Mouse (Mus musculus) cerebellum, postnatal 10 days (tissue): ENCODE results near the gene Slc2a9.

Source experiments
- DNase-seq, 2 experiments: peaks; one replicate each; pipeline ENCODE4 v3.0.0; 2021; ENCODE audit warnings: mixed read lengths in 2 of 2

Gene Slc2a9

GRCm38 (mm10) chr5:38466569-38467110 is 36.3 kb downstream of the Slc2a9 start:
- peak in 1 of 2 experiments; percentile 1 for DNase-seq

- peak; percentile 39 to 51 for DNase-seq
Observed at GRCm38 (mm10) chr5:38461261-38461660, 41.7 kb downstream of the Slc2a9 start.

DNA sequence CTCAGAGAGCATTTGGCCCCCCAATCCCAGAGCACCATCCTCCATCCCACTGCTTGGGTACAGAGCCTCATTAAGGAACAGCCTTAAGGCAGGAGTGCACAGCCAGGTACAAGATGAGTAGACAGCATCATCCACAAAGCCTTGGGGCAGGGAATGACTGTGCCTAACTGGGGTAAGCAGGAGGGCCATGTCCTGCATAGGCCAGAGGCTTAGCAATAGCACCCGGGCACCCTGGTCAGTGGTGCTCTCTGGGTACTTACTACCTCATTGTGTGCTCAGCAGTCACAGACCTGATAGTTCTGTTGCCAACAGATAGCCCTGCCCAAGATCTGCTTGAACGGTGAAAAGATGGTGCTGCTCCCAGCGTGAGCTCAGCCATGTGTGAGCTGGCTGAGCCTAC is 52.0 kb downstream of the Slc2a9 start:
- peak in 1 of 2 experiments; percentile 2 for DNase-seq

GRCm38 (mm10) chr5:38449607-38450006 is 53.3 kb downstream of the Slc2a9 start:
- DNase-seq: peak in 1 of 2 experiments; percentile 0

- peak; percentile 46 to 60 for DNase-seq
Observed at GRCm38 (mm10) chr5:38448121-38448520, 54.8 kb downstream of the Slc2a9 start.

- DNase-seq: peak in 1 of 2 experiments; percentile 29
Observed at GRCm38 (mm10) chr5:38446316-38446975, 56.5 kb downstream of the Slc2a9 start.

DNA sequence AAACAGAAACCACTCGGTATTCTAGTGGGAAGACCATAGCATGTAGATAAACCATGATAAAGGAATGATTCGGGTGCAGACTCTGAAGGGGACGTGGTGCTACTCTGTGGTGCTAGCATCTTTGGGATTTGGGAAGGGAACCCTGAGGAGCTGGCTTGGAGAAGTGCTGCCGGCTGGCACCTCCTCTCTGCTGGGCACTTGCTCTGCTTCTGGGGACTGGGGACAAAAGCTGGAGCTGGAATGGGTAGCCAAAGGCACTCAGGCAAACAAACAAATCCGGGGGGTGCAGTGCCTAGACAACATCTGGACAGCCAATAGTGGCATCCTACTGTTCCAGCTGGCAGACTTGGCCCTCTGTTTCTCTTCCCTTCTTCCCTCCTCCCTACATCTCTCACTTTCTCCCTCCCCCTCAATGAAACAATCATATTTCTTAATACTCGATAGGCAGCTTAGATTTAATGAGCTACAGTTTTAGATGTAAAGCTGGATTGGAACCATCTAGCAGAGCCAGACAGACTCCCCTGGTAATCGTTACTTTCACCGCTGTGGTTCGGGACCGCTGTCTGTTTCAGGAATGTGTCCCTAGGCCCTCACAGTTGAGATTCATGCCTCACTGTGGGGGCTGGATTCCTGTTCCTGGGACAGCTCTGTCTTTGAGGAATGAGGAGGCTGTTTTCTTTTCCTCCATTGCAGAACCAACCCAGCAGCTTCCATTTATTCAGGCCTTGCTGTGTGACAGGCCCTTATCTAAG is 61.7 kb downstream of the Slc2a9 start:
- DNase-seq: peak; percentile 53 to 61

DNA sequence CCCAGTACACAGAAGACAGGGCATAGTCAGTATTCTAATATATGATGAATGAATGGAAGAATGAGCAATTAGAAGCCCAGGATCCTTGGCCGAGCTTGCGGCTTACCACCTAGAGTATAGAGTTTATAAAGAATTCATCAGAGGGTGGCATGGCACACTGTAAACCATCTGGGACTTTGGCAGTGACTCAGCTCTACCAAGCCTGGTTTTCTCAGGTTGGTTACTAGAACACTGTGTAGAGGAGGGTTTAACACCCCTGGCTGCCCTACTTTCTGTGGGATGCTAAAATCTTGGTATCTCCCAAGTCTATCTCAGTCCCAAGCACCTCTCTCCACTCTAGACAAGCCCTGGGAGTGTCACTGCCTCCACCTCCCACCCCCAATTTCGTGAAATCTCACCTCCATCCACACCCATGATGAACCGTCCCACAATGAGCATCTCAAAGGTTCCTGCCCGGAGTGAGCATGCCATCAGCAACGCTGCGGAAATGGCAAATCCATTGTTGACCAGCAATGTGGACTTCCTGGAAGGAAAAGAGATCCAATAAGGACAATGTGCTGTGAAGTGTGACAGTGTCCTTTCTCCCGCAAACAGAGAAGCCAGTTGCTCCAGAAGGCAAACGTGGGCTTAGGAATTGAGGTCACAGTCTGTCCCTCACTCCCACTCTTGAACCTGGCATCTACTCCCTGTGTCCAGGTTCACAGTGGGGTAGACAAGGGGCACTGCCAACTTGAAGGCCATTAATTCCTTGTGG is 62.5 kb downstream of the Slc2a9 start:
- peak; percentile 62 to 65 for DNase-seq

- no peak for DNase-seq
Observed at GRCm38 (mm10) chr5:38436681-38437080, 66.3 kb downstream of the Slc2a9 start.

DNA sequence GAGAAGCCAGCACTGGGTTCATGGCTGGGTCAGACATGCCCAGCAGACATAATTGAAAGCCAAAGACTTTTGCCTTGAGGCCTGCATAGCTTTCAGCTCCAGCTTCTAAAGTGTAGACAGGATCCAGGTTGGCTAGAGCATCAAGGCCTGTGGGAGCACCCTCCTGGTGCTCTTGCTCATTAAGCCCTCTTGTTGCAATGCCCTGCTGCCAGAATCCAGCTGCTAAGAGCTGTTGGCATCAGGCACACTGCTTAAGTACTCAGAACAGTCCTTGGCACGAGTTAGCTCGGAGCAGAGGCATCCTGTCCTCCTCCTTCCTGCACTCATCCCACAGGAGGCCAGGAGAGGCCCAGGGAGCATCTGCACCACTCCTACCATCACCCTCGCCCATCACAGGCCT is 68.1 kb downstream of the Slc2a9 start:
- DNase-seq: no peak

DNA sequence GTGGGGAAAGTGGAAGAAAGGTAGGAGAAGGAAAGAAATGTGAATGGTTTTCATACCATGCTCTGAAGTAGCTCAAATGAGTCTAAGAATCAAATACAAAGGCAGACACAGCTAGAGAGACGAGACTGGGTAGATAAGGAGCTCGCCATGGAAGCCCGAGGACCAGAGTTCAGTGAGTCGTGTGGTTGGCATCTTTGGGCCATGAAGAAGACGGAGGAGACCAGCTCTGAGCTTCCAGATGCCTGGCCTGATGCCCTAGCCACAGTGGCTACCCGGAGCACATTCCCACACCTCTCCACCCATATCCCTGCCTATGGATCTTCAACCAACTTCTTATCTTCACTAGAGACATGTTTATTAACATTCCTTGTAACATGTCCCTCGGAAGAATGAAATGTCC is 71.7 kb downstream of the Slc2a9 start:
- DNase-seq: no peak

DNA sequence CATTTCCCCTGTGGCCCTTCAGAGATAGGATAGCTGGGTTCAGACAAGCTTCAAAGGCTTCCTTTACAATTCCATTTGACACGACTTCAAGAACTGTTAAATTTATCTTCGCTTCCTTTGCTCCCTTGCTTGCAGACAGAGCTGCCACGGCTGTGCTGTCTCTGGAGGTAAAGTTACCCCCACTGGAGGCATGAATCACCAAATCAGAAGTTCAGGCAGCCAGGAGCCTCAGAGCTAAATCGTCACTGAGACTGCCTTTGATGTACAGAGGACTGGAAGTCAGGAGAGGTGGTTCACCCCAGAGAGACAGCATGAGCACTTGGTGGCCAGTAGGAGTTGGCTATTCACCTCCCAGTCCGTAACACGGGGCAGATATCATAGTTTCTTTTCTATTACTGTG is 73.8 kb downstream of the Slc2a9 start:
- DNase-seq: no peak

DNA sequence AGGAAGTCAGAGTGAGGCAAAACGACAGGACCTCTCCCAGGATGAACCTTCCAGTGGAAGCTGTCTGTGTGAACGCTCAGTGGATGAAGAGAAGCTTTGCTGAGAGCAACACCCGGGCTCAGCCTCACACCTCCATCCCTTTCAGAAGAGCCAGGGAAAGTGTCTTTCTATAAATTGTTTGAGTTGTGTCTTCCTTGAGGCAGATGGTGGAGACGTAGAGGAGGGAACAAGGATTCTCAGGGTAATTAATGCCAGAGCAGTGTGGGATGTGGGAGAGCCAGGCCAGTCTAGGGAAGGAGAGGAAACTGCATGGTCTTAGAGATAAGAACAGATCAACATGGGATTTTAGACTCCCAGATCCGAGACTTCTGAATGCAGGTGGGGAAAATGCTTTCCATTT is 75.2 kb downstream of the Slc2a9 start:
- DNase-seq: no peak

DNA sequence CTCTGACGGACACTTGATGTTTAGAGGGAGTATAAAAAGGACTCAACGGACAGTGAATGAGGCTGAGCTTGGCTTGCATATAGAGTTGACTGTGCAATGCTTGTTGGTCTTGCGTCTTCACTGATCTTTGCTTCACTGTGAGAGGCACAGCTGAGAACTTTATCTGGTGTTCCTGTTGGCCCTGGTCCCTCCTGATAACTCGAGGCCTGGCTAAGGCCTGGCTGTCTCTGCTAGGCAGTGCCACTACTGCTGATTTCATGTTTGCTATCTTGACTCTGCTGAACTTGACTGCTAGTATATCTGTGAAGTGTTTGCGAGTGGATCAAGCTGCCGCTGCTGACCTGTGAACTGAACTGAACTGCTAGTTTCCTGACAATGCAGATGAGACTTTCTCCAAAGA is 77.4 kb downstream of the Slc2a9 start:
- DNase-seq: no peak

- no peak for DNase-seq
Observed at GRCm38 (mm10) chr5:38422426-38422825, 80.5 kb downstream of the Slc2a9 start.

DNA sequence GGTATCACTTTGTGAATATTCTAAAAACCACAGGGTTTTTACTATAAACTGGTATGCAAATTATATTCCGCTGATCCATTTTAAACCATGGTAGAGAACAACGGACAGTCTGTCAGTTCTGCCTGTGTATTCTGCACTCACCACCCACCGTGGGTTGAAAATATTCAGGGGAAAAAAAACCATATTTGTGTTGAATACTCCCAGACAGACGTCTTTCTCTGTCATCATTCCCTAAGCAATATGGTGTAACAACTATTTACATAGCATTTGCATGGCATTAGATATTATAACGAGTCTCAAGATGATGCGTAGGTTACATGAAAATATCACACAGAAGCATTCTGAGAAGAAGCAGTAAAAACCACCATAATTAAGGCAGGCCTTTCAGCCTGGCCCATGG is 84.1 kb downstream of the Slc2a9 start:
- DNase-seq: no peak

- DNase-seq: no peak
Observed at GRCm38 (mm10) chr5:38403612-38404011, 99.3 kb downstream of the Slc2a9 start.

GRCm38 (mm10) chr5:38402288-38402687 is 100.7 kb downstream of the Slc2a9 start:
- no peak for DNase-seq

- peak in 1 of 2 experiments; percentile 38 for DNase-seq
Observed at GRCm38 (mm10) chr5:38388857-38389256, 114.1 kb downstream of the Slc2a9 start.

DNA sequence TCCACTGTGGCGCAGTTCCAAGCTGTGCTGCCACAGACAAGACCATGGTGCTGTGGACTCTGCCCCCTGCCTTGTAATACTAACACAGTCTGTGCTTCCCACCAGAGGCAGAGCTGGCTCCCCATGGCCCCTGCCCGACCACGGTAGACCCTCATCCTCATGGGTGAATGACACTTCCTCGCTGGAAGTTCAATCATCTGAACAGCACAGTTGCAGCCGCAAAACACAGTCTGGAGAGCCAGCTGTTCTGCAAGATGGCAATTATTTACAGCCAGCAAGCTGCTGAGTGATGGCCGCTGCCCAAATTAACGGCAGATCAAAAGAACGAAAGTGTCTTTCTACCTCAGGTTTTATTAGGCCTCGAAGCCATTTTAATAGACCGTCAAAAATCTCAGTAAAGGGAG is 114.5 kb downstream of the Slc2a9 start:
- DNase-seq: peak; percentile 81 to 84

- no peak for DNase-seq
Observed at GRCm38 (mm10) chr5:38379970-38380369, 123.0 kb downstream of the Slc2a9 start.

DNA sequence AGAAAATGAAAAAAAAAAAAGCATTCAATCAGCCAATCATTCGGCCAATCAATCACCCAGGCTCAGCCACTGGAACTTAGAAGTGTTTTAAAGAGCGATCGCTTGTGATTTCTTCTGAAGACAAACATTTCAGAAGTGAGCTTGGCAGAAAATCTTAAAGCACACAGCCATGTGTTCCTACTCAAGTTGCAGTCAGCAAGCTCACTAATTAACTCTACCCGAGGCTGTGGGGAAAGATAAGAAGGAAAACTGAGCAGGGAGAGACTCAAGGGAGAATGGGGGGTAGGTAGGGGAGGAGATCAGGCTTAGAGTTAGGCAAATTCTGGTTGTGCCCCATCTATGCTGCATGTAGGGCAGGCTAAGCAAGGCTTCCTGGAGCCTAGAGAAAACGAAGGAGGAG is 130.6 kb downstream of the Slc2a9 start:
- no peak for DNase-seq

DNA sequence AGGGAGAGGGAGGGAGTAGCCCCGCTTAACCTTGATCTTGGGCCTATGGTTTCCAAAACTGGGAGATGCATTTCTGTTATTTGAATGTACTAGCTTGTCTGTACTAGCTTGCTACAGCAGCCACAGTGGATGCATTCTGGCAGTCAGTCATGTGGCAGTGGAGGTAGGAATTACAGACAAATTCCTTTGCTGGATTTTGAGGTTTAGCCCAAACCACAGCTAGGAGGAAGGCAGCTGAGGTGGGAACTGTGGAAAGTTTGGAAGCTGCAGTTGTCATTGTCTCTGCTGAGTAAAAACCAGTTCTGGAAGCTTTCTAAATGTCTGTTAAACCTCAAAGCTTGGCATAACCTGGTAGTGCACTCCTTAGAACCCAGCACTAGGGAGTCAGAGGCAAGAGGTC is 131.6 kb downstream of the Slc2a9 start:
- no peak for DNase-seq
